Mouse (Mus musculus): Measurements from ENCODE around the gene Ptger2.
A peak's percentile ranks its signal among the peaks of the same experiment; 100 is the strongest.
"Not testable (repeated sequence)": the region's sequence is repeated elsewhere in the genome, so short reads cannot be mapped to it uniquely, and the experiment has no call there.

The Ptger2 gene

DNA sequence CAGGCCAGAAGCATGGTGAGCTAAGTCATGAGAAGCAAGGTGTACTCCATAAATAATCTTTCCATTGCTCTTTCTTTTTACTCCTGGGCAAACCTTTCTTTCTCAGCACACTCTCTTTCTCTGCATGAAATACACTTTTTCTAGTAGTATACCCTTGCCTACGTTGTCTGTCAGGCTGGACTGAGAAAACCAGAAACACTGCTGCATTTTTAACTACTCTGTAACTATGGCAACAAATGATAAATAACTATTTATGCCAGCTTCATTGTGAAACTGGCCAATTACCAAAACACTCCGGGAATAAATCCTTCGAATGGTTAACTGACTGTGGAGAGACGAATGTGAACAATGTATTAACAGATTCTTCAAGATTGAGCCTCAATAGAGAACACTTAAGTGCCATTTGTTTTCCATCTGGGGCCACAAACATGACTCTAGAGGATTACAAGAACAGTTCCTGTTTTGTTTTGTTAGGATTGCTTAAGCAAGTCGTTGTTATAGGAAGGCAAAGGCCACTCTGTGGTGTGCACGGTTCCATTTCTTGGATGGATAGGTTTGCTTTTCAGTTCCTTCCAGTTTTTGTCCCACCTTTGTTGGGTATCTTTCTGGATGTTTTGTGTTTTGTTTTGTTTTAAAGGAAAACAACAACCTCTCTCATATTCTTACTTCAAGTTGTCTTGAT lies at the start of gene Ptger2:
Gene Ptger2, plus strand, starts transcription at position 522 of the 682 bp plus-strand sequence.
- not testable (repeated sequence) for DNase-seq

- DNase-seq = no peak
Observed at GRCm38 (mm10) chr14:44960746-44961145, 27.2 kb upstream of the Ptger2 start.

DNA sequence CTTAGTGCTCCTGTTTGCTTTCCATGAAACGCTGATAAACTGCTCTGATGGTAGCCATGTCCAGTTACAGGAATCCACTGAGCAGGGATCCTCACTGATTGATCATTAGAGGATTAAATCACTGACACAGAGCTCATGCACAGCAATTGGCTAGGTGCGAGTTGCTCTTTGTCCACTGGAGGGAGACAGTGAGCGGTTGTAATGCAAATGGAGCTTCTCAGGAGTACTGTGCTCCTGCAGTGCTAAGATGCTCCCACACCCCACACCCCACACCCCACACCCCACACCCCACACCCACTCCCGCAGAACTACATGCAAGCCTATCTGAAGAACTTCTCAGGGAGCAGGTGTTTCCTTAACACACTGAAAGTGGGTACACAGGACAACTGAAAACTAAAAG lies 10.7 kb upstream of the Ptger2 start:
- DNase-seq = peak; percentile 77 to 80

- peak; percentile 59 to 64 for DNase-seq
Observed at GRCm38 (mm10) chr14:44979887-44980286, 8.1 kb upstream of the Ptger2 start.

DNA sequence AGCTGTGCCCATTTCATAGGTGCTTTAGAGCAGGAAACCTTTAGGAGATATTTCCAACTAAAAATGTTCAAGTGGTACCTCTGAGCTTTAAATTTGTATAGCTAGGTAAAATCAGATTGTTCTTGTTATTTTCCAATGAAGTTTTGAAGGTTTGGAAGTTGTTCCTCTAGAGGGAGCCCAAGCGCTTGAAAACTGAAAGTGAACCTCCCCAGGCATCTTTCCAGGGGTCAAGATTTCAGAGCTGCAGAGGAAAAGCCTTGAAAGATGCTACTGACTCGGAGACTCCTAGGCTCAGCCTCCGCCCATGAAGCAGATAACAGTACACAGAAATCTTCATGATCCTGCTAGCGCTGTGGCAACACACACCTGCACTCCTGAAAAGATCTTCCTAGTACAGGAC lies 6.5 kb upstream of the Ptger2 start:
- peak; percentile 50 to 70 for DNase-seq

GRCm38 (mm10) chr14:44984106-44984505 lies 3.9 kb upstream of the Ptger2 start:
- DNase-seq = no peak

- DNase-seq = no peak
Observed at GRCm38 (mm10) chr14:44986248-44986647, 1.7 kb upstream of the Ptger2 start.

DNA sequence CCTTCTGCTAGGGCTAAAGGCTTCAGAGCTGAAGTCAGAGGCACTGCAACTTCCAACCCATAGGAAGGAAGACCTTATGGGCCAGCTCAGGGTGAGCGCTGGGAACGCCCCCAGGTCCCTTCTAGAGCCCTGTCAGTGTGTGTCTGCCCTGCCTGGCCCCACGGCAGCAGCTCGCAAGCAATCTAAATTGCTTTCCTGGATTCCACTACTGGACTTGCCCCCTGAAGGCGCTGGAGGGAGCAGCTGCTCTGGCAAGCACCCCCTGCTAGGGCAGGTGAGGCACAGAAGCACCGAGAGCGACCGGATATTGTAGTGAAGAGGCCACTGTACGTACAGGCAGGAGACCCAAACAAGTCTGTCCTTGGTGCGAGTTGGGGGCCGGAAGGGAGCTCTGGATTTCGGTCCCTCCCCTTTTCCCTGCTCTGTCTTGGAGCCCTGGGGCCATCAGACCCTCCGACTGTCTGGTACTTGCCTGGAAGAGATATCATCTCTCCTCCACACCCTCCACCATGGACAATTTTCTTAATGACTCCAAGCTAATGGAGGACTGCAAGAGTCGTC lies 541 bp downstream of the Ptger2 start:
- peak; percentile 28 to 44 for DNase-seq

GRCm38 (mm10) chr14:44989017-44989721 lies 1.2 kb downstream of the Ptger2 start:
- peak; percentile 10 to 29 for DNase-seq

- DNase-seq = no peak
Observed at GRCm38 (mm10) chr14:44989751-44990150, 1.8 kb downstream of the Ptger2 start.

DNA sequence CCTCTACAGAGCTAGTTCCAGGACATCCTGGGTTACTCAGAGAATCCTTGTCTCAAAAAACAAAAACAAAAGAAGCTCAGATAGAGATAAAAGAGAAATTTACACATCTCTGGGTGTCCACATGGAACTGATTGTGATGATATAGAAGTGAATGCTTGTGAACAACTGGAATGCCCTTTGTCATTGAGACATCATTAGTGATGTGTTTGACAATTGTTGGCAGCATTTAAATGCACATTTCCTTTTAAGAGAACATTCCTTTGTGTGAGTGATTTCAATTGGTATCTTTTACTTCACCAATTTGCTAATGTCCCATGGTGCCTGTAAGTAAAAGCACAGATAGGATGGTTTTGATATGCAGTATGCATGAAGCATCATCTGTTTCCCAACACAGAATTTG lies 6.3 kb downstream of the Ptger2 start:
- no peak for DNase-seq

- no peak for DNase-seq
Observed at GRCm38 (mm10) chr14:45000086-45000769, 12.2 kb downstream of the Ptger2 start.

- no peak for DNase-seq
Observed at GRCm38 (mm10) chr14:45005698-45006283, 17.8 kb downstream of the Ptger2 start.

DNA sequence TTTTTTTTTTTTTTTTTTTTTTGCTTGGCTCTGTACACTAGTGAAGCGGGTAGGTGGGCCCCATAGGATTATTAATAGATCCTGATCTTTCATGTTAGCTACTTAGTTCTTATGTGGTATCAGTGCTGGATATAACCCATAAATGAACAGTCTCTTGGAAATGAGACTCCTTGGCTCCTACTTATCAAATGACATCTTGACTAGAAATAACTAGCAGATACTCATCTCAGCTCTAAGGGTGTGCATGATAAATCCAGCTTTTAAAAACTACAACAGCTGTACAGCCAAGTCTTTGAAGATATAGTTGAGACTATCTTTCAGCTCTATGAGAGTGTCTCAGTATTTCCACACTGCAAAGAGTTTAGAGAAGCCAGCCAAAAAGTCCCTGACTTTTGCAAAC lies 21.2 kb downstream of the Ptger2 start:
- no peak for DNase-seq

- DNase-seq = no peak
Observed at GRCm38 (mm10) chr14:45011260-45011659, 23.3 kb downstream of the Ptger2 start.

DNA sequence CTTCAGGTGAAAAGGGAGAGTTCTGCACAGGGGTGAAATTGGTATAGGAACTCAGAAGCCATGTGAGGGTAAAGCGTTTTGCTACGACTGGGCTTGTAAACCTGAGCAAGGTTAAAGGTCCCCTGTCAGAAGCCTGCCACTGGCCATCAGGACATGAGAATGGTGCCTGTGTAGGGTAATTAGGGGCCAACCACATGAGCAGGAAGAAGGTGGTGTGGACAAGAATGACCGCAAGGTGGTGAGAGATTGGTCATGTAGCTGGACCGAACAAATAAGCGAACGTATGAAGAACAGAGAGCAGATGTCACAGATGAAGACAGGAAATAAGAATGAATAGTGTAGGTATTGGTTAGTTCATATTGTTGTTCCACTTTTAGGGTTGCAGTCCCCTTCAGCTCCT lies 23.7 kb downstream of the Ptger2 start:
- DNase-seq = no peak

- no peak for DNase-seq
Observed at GRCm38 (mm10) chr14:45021551-45021950, 33.6 kb downstream of the Ptger2 start.

- DNase-seq = no peak
Observed at GRCm38 (mm10) chr14:45034293-45034692, 46.3 kb downstream of the Ptger2 start.

- DNase-seq = no peak
Observed at GRCm38 (mm10) chr14:45036579-45036978, 48.6 kb downstream of the Ptger2 start.

GRCm38 (mm10) chr14:45038052-45038451 lies 50.1 kb downstream of the Ptger2 start:
- DNase-seq = no peak

GRCm38 (mm10) chr14:45040851-45041475 lies 53.0 kb downstream of the Ptger2 start:
- DNase-seq = no peak

GRCm38 (mm10) chr14:45048128-45048527 lies 60.1 kb downstream of the Ptger2 start:
- DNase-seq = no peak

Data from kidney, postnatal 4 days (tissue).